Mouse (Mus musculus) embryonic fibroblast, embryonic 13.5 days (primary cell): ENCODE measurements around the gene S100a7a.

Experiments
- CTCF ChIP-seq: IDR thresholded peaks from 2 replicates; pipeline ENCODE4 v1.5.1; 2011; ENCODE audit warnings: mild to moderate bottlenecking, control low read depth, low read length, moderate library complexity, borderline replicate concordance; ENCODE audit not compliant: insufficient read depth
- POLR2A ChIP-seq: IDR thresholded peaks from 2 replicates; pipeline ENCODE4 v1.6.1; 2011; ENCODE audit warnings: low read depth, mild to moderate bottlenecking, control low read depth, low read length, moderate library complexity

DNA sequence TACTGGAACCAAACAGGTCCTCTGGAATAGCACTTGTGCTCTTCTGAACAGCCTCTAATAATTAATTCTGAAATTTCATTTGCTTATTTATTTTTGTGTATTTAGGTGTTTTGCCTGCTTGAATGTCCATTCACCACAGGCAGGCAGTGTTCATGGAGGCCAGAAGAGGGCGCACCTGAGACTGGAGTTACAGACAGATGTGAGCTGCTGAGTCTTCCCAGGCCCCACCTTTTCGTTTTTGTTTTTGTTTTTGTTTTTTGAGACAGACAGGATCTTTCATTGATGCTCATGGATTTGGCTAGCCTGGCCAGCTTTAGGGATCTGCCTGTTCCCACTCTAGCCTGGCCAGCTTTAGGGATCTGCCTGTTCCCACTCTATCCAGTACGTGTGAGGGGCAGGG, 9.6 kb upstream of the S100a7a start:
- TF ChIP-seq POLR2A (no peak), CTCF (peak; percentile 67; the same call in 1 of the 2 replicates)
